In the genomic region with DNA sequence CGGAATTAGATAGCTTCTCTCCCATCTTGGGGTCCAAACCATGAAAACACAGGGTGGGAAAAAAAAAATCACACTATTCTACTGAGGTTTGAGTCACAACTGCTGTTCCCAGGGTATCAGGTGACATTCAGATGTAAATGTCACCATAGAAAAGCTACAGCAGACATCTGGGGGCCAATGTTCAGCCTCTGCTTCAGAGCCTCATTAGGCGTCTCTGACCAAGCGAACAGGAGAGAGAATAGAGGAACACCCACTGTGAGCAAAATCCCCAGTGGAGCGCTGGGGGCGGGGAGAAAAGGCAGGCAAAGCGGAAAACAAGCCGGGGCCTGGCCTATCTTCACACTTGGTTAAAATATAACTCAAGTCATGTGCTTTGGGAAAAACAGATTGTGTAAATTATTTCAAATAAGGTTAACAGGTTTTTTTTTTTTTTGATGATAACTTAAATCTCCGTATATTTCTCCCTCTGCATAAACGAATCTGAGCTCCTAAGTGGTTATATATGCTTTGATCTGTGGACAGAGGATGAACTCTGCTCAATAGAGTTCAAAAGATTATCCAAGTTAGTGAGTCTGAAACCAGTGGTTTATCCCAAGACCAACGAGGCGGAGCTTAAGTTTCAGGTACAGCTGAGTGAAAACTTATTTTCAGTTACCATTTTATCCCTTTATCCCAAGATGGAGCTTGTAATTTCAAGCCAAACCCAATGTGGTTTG, we compare ENCODE assay signal across 8 mouse cellular contexts.
DNase-seq lines count a peak whose midpoint lies in the region; ATAC-seq and TF ChIP-seq lines count a peak whose summit lies in the region.
"Had no signal": no experiment of that assay in that cellular context is flagged by ENCODE, and none has a peak within 500 bp of the region (broad histone marks: within the 10 kb centered on the region; RNA-seq: fewer than 3 reads in every experiment).

No protein-coding gene starts in this region.

- WGBS in liver, postnatal 0 days (ENCODE audit: insufficient replicate concordance) = 63% methylated on average over 11 of the region's 11 CpGs

- no peaks in the 10 kb centered on the region for H3K9me3 ChIP-seq in liver, postnatal 0 days (ENCODE audit: low read length)

- peaks cover 20% of the 10 kb centered on the region for H3K4me1 ChIP-seq in liver, postnatal 0 days (ENCODE audit: insufficient read depth)

- POLR2A ChIA-PET in Patski (lab: Charles Lee) = interaction anchor here (0.6 to 1.1 kb wide), 4 partner anchors 13 to 133 kb away, joined by 3 to 7 read pairs (median 3); no protein-coding TSS in a partner anchor

- no peak for TF ChIP-seq EP300 in liver, postnatal 0 days (IDR thresholded peaks at IDR 0.05; ENCODE audit: low read depth)

- in situ Hi-C loops in Patski (cut with MboI; ENCODE audit: low pct_unique_long_range_greater_than_20kb) = loop anchor here (5.0 kb wide), 1 partner anchor 103 kb away; no protein-coding TSS in a partner anchor

- no peak for ATAC-seq in Patski
- ATAC-seq in liver, postnatal 0 days = peak; percentile 80

- H3K36me3 ChIP-seq in liver, postnatal 0 days (replicated peaks; ENCODE audit: insufficient read depth, low read length) = no peaks in the 10 kb centered on the region

- DNase-seq in Patski (ENCODE audit: low read depth, low spot score) = peak; percentile 66
- DNase-seq in embryo, embryonic 9.5 days (ENCODE audit: extremely low spot score) = peak; percentile 66
- peak; percentile 72 for DNase-seq in kidney, adult 18-20 months
- DNase-seq in liver, postnatal 0 days = peak; percentile 63
- no peak for DNase-seq in right cerebral cortex, postnatal 25 days
- no peak for DNase-seq in cerebellum, adult 9-11 months
- DNase-seq in cerebellum, adult 8-10 months = no peak
- DNase-seq: lung, adult 18-20 months had no signal

- H3K9ac ChIP-seq in liver, postnatal 0 days (replicated peaks) = no peak overlapping the region

- H3K27me3 ChIP-seq in Patski = no peaks in the 10 kb centered on the region
- H3K27me3 ChIP-seq in liver, postnatal 0 days (ENCODE audit: insufficient read depth, low read length) = no peaks in the 10 kb centered on the region

- CTCF ChIA-PET in Patski (lab: Charles Lee) = interaction anchor here (1.2 kb wide), 1 partner anchor 129 kb away, joined by 3 read pairs; no protein-coding TSS in a partner anchor

- H3K27ac ChIP-seq in liver, postnatal 0 days (ENCODE audit: low read depth) = peak overlapping the region; percentile 63

- no peak for TF ChIP-seq CTCF in Patski (IDR thresholded peaks at IDR 0.05)
- TF ChIP-seq CTCF in liver, postnatal 0 days (IDR thresholded peaks at IDR 0.05; ENCODE audit: low read depth) = no peak

- H3K4me2 ChIP-seq in liver, postnatal 0 days (ENCODE audit: low read depth, low read length) = no peak overlapping the region

- no peak overlapping the region for H3K4me3 ChIP-seq in liver, postnatal 0 days (ENCODE audit: low read depth, low read length)

Comparison
In these comparisons a context has a peak if more than half of its experiments do, and no peak if none do; other contexts are left out.
1. DNase-seq: peak in Patski (single experiment), embryo, embryonic 9.5 days (single experiment), kidney, adult 18-20 months (single experiment) and liver, postnatal 0 days (single experiment); none in right cerebral cortex, postnatal 25 days (single experiment), cerebellum, adult 9-11 months (single experiment) and cerebellum, adult 8-10 months (single experiment).